20 mouse cellular contexts compared by ENCODE assay signal in the genomic region with DNA sequence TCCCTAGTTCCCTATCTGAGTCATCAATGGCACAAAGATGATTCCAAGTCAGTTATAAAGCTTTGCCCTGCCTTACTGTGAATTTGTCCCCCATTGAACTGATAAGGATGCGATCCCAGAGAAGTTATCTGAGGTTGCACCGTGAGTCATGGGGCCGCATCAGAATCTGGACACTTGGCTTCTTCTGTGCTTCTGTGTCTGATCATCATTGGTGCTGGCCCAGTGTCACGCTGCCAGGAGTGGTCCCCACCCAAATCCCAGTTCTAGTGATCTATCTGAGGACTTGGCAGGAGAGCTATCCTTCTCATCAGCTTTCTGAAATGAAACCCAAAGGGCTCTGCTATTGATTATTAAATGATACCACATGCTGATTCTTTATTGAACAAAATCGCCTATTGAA.
"Had no signal": no experiment of that assay in that cellular context is flagged by ENCODE, and none has a peak within 500 bp of the region (broad histone marks: within the 10 kb centered on the region; RNA-seq: fewer than 3 reads in every experiment).

No protein-coding gene starts in this region.

- DNase-seq: kidney, adult 11 months; kidney, adult 8-10 months; kidney, postnatal 10 days; kidney, postnatal 36 days; layer of hippocampus, postnatal 36 days; liver, embryonic 13.5 days; lung, adult 2 months; lung, postnatal 36 days; midbrain, embryonic 14.5 days; retina, postnatal 1 day; thymus, adult 2 months; thymus, postnatal 14 days; thymus, postnatal 4 days had no signal

- H3K4me1 ChIP-seq: kidney, embryonic 15.5 days; liver, embryonic 13.5 days; megakaryocyte, embryonic 14.5 days; midbrain, embryonic 10.5 days; neural tube, embryonic 12.5 days; neural tube, embryonic 15.5 days had no signal

- H3K9me3 ChIP-seq: kidney, embryonic 15.5 days; liver, embryonic 13.5 days; megakaryocyte, embryonic 14.5 days; midbrain, embryonic 10.5 days; neural tube, embryonic 12.5 days; neural tube, embryonic 15.5 days had no signal

- H3K27me3 ChIP-seq: kidney, embryonic 15.5 days; liver, embryonic 13.5 days; megakaryocyte, embryonic 14.5 days; neural tube, embryonic 12.5 days; neural tube, embryonic 15.5 days had no signal

- H3K9ac ChIP-seq: kidney, embryonic 15.5 days; liver, embryonic 13.5 days; neural tube, embryonic 12.5 days; neural tube, embryonic 15.5 days had no signal

- H3K27ac ChIP-seq: kidney, embryonic 15.5 days; left cerebral cortex, adult 2 months; liver, embryonic 13.5 days; midbrain, embryonic 10.5 days; neural tube, embryonic 12.5 days; neural tube, embryonic 15.5 days; stomach, postnatal 0 days had no signal

- H3K36me3 ChIP-seq: kidney, embryonic 15.5 days; liver, embryonic 13.5 days; midbrain, embryonic 10.5 days; neural tube, embryonic 12.5 days; neural tube, embryonic 15.5 days had no signal

- H3K4me3 ChIP-seq: kidney, embryonic 15.5 days; left cerebral cortex, adult 2 months; liver, embryonic 13.5 days; megakaryocyte, embryonic 14.5 days; midbrain, embryonic 10.5 days; neural tube, embryonic 12.5 days; neural tube, embryonic 15.5 days had no signal

- H3K4me2 ChIP-seq: kidney, embryonic 15.5 days; liver, embryonic 13.5 days; neural tube, embryonic 12.5 days; neural tube, embryonic 15.5 days had no signal
